Mouse (Mus musculus): Measurements from ENCODE around the gene Rtn4rl2.

Rtn4rl2 gene

GRCm38 (mm10) chr2:84850407-84851129 lies 35.9 kb downstream of the Rtn4rl2 start:
- no peak for DNase-seq (ENCODE audit: extremely low read depth, insufficient read length, low spot score)

GRCm38 (mm10) chr2:84845226-84845625 lies 41.3 kb downstream of the Rtn4rl2 start:
- DNase-seq (ENCODE audit: extremely low read depth, insufficient read length, low spot score): no peak

GRCm38 (mm10) chr2:84843654-84844053 lies 42.9 kb downstream of the Rtn4rl2 start:
- DNase-seq (ENCODE audit: extremely low read depth, insufficient read length, low spot score): no peak

- DNase-seq (ENCODE audit: extremely low read depth, insufficient read length, low spot score): no peak
Measured at GRCm38 (mm10) chr2:84841905-84842304, 44.6 kb downstream of the Rtn4rl2 start.

DNA sequence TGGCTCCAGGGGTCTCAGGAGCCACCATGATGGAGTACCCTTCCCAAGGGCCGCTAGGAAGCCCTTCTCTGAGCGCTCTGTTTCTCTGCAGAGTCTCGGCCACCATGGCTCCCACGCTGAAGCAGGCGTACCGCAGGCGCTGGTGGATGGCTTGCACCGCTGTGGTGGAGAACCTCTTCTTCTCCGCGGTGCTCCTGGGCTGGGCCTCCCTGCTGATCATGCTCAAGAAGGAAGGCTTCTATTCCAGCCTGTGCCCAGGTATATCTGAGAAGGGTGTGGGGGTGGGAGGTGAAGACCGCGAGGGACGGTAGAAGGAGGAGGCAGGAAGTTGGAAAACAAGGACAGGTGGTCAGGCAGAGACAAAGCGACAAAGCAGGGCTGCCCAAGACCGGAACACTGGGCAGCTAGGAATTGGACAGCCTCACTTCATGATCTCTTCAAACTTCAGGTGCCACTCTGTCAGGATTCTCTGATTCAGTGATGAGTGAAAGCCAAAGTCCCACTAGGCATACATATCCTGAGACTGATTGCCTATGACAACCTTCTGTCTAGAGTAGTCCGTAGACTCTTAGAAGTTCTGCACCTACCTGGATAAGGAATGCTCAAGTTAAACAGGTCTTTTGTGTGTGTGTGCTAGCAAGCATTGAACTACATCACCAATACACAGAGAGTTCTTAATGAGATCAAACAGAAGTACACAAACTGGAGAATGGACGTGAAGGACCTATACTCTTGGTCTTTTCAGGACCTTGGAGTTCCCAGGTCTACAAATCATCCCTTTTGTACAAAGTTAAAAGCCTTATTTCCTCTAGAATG lies 45.6 kb downstream of the Rtn4rl2 start:
- DNase-seq (ENCODE audit: extremely low read depth, insufficient read length, low spot score): no peak

- DNase-seq (ENCODE audit: extremely low read depth, insufficient read length, low spot score): no peak
Measured at GRCm38 (mm10) chr2:84840016-84840747, 46.3 kb downstream of the Rtn4rl2 start.

- DNase-seq (ENCODE audit: extremely low read depth, insufficient read length, low spot score): no peak
Measured at GRCm38 (mm10) chr2:84838993-84839980, 47.2 kb downstream of the Rtn4rl2 start.

DNA sequence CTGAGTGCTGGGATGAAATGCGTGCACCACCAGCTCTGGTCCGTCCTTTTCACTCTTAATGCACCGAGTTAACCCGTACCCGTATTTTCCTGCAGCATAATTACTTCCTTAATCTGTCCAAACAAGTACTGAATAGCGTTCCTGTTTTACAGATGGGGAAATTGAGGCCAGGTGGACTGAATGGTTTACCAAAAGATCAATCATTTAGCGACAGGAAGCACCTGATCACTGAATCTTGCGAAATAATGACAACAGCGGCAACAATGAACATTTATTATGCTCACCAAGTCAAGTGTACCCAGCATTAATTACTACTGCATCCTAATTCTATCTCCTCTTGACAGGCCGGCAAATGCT lies 47.9 kb downstream of the Rtn4rl2 start, which contains the start of gene Slc43a1:
Slc43a1 (plus strand) TSS at position 258 of the 357 bp plus-strand sequence.
- DNase-seq (ENCODE audit: extremely low read depth, insufficient read length, low spot score): no peak

DNA sequence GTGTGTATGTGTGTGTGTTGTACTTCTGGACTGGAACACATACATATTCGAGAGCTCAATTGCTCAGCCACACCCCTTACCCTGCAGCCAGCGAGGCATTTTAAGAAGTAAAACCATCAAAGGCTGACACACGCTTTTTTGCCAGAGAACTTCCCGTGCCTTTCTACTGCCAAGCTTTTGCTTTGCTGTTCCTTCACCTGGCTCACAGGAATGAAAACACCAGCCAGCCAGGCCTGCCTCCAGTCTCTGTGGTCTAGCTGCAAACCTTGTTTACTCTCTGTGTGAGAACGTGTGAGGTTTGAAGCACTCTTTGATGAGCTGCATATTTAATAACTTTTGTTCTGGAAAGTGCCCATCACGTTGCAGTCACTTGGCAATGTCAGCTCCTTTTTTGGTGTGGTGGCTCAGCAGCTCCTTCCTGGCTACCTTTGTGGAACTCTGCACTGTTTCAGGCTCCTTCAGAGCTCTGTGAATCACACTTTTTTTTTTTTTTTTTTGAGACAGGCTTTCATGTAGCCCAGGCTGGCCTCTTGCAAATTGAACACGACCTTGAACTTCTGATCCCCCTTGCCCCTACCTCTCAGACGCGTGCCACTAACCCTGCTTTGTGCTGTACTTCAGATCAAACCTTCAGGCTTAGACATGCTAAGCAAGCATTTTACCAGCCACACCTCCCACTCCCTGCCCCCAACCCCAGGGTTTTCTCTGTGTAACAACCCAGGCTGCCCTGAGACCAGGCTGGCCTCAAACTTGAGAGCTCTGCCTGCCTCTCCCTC lies 48.5 kb downstream of the Rtn4rl2 start:
- no peak for DNase-seq (ENCODE audit: extremely low read depth, insufficient read length, low spot score)

- DNase-seq (ENCODE audit: extremely low read depth, insufficient read length, low spot score): no peak
Measured at GRCm38 (mm10) chr2:84837107-84837506, 49.4 kb downstream of the Rtn4rl2 start.

- peak; percentile 45 for DNase-seq (ENCODE audit: extremely low read depth, insufficient read length, low spot score)
Measured at GRCm38 (mm10) chr2:84831666-84832391, 54.7 kb downstream of the Rtn4rl2 start.

GRCm38 (mm10) chr2:84827283-84827920 lies 59.1 kb downstream of the Rtn4rl2 start:
- peak; percentile 56 for DNase-seq (ENCODE audit: extremely low read depth, insufficient read length, low spot score)

GRCm38 (mm10) chr2:84826488-84827282 lies 59.8 kb downstream of the Rtn4rl2 start, which contains the start of gene Timm10:
Gene Timm10 (plus strand): TSS chr2:84826997.
- DNase-seq (ENCODE audit: extremely low read depth, insufficient read length, low spot score): peak; percentile 78

GRCm38 (mm10) chr2:84823237-84823636 lies 63.3 kb downstream of the Rtn4rl2 start:
- no peak for DNase-seq (ENCODE audit: extremely low read depth, insufficient read length, low spot score)

- no peak for DNase-seq (ENCODE audit: extremely low read depth, insufficient read length, low spot score)
Measured at GRCm38 (mm10) chr2:84822552-84822951, 64.0 kb downstream of the Rtn4rl2 start, which contains the start of gene Smtnl1. Gene Smtnl1 (minus strand): TSS chr2:84822652.
